Mouse (Mus musculus): ENCODE data around the gene Myrip.

GRCm38 (mm10) chr9:120483101-120483500 lies 181.8 kb downstream of the Myrip start:
- TF ChIP-seq HCFC1 (IDR thresholded peaks at IDR 0.05; ENCODE audit: low read depth, low read length) (no peak), POLR2AphosphoS2 (IDR thresholded peaks at IDR 0.05; ENCODE audit: low read length) (no peak), CTCF (IDR thresholded peaks at IDR 0.05 in 2 of 3, conservative IDR thresholded peaks at IDR 0.05 in 1 of 3; ENCODE audit: control insufficient read depth in 1 of 3, insufficient read depth in 1 of 3, low read depth in 2 of 3, low read length in 3 of 3, poor library complexity in 1 of 3, severe bottlenecking in 1 of 3) (no peak), POLR2A (IDR thresholded peaks at IDR 0.05; ENCODE audit: control insufficient read depth in 1 of 2, insufficient read depth in 1 of 2, low read depth in 1 of 2, low read length in 2 of 2, poor library complexity in 1 of 2) (no peak), NRF1 (IDR thresholded peaks at IDR 0.05; ENCODE audit: insufficient read depth, low read depth, low read length, poor library complexity, severe bottlenecking) (no peak), POLR2AphosphoS5 (IDR thresholded peaks at IDR 0.05; ENCODE audit: borderline replicate concordance, low read depth, low read length) (no peak), MAZ (IDR thresholded peaks at IDR 0.05; ENCODE audit: low read depth, low read length) (no peak)

Data from MEL (cell line).